Mouse (Mus musculus): ENCODE measurements around the gene Gm2237.
"Not testable (repeated sequence)": the region's sequence is repeated elsewhere in the genome, so short reads cannot be mapped to it uniquely, and the experiment has no call there.

The Gm2237 gene

DNA sequence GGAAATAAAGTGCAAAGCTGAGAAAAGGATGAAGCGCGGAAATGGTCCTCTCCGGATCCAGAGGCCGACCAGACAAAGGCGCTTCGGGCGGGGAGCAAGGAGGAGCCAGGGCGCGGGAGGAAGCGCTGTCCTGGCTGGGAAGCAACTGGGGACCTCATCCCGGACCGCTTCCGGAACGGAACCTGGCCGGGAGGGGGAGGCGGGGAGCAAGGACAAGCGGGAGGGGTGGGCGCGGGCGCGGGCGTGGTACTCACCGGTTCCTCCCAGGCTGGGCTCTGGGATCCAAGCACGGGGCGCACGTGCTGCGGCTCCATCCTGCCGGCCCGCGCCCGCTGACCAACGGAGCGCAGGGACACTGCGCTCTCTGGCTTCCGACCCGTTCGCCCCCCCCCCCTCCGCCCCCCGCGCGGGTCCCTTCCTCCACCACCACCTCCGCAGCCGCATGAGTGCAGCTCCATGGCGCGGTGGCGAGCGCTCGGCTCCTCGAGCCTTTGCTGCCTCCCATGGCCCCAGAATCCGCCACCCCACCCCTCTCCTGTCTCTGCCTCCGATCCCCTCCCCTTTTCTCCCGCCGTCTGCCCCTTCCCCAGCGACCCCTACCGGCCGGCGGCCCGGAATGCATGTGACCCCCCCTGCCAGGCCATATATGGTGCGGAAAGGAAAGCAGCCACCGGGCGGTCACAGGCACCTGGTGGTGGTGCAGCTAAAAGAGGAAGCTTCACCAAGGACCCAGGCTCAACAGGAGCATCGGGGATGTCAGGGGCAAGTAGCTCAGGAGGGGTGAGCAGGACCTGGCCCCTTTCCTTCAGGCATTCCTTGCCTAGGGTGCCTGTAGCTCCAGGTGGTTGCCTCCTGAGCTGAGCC, at the start of gene Gm2237:
Gene Gm2237 (minus strand): TSS at position 332 of the 864 bp plus-strand sequence.
- CTCF ChIA-PET, POLR2A ChIA-PET: not testable (repeated sequence)

DNA sequence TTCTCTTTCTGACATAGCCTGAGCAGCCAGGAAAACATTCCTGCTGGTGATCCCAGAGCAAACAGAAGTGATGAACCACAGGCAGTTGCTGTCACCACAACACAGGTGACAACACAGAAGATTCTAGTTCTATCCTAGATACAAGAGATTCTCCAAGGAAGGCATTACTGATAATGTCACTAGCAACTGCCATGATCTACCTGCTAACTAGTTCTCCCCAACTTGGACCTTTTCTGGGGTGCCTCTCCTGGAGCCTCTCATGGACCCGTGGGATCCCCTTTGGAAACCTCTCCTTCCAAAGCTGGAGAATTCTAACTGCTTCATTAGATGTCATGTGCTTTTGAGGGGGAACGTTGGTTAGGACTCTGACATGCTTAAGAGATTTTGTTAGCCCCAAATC, 17.5 kb upstream of the Gm2237 start, which contains the start of gene Gm5458:
Gene Gm5458 (minus strand): TSS at position 101 of the 400 bp plus-strand sequence.
- POLR2A ChIA-PET, CTCF ChIA-PET: not testable (repeated sequence)

DNA sequence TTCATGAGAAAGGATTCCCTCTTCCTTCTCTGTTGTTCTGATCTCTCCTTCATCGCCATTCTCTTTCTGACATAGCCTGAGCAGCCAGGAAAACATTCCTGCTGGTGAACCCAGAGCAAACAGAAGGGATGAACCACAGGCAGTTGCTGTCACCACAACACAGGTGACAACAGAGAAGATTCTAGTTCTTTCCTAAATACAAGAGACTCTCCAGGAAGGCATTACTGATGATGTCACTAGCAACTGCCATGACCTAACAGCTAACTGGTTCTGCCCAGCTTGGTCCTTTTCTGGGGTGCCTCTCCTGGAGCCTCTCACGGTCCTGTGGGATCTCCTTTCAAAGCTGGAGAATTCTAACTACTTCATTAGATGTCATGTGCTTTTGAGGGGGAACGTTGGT, 35.1 kb downstream of the Gm2237 start, which contains the start of gene Gm2244:
Gene Gm2244 (minus strand): TSS at position 101 of the 400 bp plus-strand sequence.
- CTCF ChIA-PET, POLR2A ChIA-PET: not testable (repeated sequence)

Data from embryonic stem cell, embryonic (primary cell).